Mouse (Mus musculus): ENCODE measurements around the gene Myoz2. TPM values are rescaled to one million over a fixed set of nuclear protein-coding genes. Genes with fewer than 3 reads are reported as not detected.

The Myoz2 gene
- 2.2 and 2.8 TPM in 2 replicates for polyA plus RNA-seq (2015; fragmentation: Nextera tagmentation; extraction: Ambion mirVana)

GRCm38 (mm10) chr3:123034752-123035151 is at the start of gene Myoz2:
Myoz2 (minus strand) TSS chr3:123035015.
- Histone ChIP-seq H3K27me3 (no peaks in the 10 kb centered on the region), H3K36me3 (replicated peaks) (no peaks in the 10 kb centered on the region), H3K9ac (no peak within 1 kb of the TSS), H3K9me3 (replicated peaks) (no peaks in the 10 kb centered on the region), H3K4me3 (replicated peaks) (no peak within 1 kb of the TSS), H3K27ac (replicated peaks) (no peak within 1 kb of the TSS), H3K4me1 (replicated peaks) (no peaks in the 10 kb centered on the region), H3K4me2 (no peak within 1 kb of the TSS)
- WGBS (ENCODE audit: insufficient replicate concordance), result 67% methylated on average over 7 of the region's 7 CpGs
- no peak for ATAC-seq (ENCODE audit: insufficient read depth)

DNA sequence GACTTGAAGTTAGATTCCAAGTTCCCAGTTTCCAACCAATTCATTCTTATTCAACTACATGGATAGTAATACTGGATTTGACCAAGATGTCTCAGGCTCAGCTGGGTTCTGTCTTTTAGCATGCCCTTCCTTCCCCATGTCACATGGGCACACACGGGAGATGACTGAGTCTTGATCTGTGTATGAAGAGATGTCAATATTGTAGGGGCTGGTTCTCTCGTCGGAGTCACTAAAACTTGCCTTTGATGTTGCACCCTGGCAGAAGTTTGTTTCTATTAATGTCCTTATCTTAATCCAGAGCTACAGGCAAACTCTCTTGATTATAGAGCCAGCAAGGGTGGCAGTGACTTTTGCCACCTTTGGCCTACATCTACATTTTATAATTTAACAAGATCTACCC is 46.9 kb upstream of the Myoz2 start:
- Histone ChIP-seq H3K9me3 (replicated peaks) (no peaks in the 10 kb centered on the region), H3K9ac (no peak overlapping the region), H3K27ac (replicated peaks) (no peak overlapping the region), H3K4me3 (replicated peaks) (no peak overlapping the region), H3K36me3 (replicated peaks) (no peaks in the 10 kb centered on the region), H3K4me2 (no peak overlapping the region), H3K4me1 (replicated peaks) (no peaks in the 10 kb centered on the region), H3K27me3 (no peaks in the 10 kb centered on the region)
- no peak for ATAC-seq (ENCODE audit: insufficient read depth)
- 60% methylated on average over 3 of the region's 3 CpGs for WGBS (ENCODE audit: insufficient replicate concordance)

GRCm38 (mm10) chr3:123080943-123081342 is 46.1 kb upstream of the Myoz2 start:
- no peaks in the 10 kb centered on the region for H3K4me1 ChIP-seq (replicated peaks)
- no peak overlapping the region for H3K4me3 ChIP-seq (replicated peaks)
- no peaks in the 10 kb centered on the region for H3K27me3 ChIP-seq
- H3K36me3 ChIP-seq (replicated peaks), result no peaks in the 10 kb centered on the region
- H3K4me2 ChIP-seq, result no peak overlapping the region
- H3K9ac ChIP-seq, result no peak overlapping the region
- no peaks in the 10 kb centered on the region for H3K9me3 ChIP-seq (replicated peaks)
- no peak overlapping the region for H3K27ac ChIP-seq (replicated peaks)
- no peak for ATAC-seq (ENCODE audit: insufficient read depth)
- WGBS (ENCODE audit: insufficient replicate concordance), result 70% methylated on average over 7 of the region's 7 CpGs

- Histone ChIP-seq H3K9ac (no peak overlapping the region), H3K27ac (replicated peaks) (no peak overlapping the region), H3K9me3 (replicated peaks) (no peaks in the 10 kb centered on the region), H3K4me1 (replicated peaks) (no peaks in the 10 kb centered on the region), H3K27me3 (no peaks in the 10 kb centered on the region), H3K4me2 (no peak overlapping the region), H3K4me3 (replicated peaks) (no peak overlapping the region), H3K36me3 (replicated peaks) (no peaks in the 10 kb centered on the region)
- 68% methylated on average over 19 of the region's 19 CpGs for WGBS (ENCODE audit: insufficient replicate concordance)
- no peak for ATAC-seq (ENCODE audit: insufficient read depth)
Measured at GRCm38 (mm10) chr3:123080017-123080725, 45.4 kb upstream of the Myoz2 start.

DNA sequence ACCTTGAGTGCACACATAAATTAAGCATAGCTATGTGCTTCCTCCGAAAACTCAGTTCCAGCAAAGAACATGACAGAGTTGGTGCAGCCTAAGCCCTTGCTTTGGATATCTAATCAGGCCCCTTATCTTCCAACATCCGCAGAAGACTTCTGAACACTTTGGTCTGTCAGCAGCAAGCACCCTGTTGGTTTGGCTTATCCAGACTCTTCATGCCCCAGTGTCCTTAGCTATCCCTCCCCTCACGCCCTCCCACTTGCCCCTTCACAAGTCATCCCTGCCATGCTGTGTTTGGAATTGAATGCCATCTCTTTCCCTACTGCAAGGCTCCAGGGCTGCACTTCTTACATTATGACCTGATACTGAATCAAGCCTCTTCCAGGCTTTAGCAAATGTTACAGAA is 40.9 kb upstream of the Myoz2 start:
- no peaks in the 10 kb centered on the region for H3K36me3 ChIP-seq (replicated peaks)
- no peak overlapping the region for H3K9ac ChIP-seq
- no peaks in the 10 kb centered on the region for H3K27me3 ChIP-seq
- H3K4me1 ChIP-seq (replicated peaks), result no peaks in the 10 kb centered on the region
- WGBS (ENCODE audit: insufficient replicate concordance), result 59% methylated on average over 3 of the region's 3 CpGs
- H3K9me3 ChIP-seq (replicated peaks), result no peaks in the 10 kb centered on the region
- H3K27ac ChIP-seq (replicated peaks), result no peak overlapping the region
- no peak overlapping the region for H3K4me3 ChIP-seq (replicated peaks)
- no peak for ATAC-seq (ENCODE audit: insufficient read depth)
- no peak overlapping the region for H3K4me2 ChIP-seq

DNA sequence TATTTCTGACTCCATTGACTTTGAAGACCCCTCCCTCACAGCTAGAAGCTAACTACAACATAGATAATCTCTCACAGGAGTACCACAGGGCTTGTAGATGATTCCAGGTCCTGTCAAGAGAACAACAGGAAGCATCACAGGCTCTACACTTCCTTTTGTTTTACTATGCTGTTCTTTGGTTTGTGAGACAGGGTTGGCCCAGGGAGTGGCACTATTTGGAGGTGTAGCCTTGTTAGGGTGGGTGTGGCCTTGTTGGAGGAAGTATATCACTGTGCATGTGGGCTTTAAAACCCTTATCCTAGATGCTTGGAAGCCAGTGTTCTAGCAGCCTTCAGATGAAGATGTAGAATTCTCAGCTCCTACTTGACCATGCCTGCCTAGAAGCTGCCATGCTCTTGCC is 40.2 kb upstream of the Myoz2 start:
- no peak overlapping the region for H3K27ac ChIP-seq (replicated peaks)
- no peaks in the 10 kb centered on the region for H3K4me1 ChIP-seq (replicated peaks)
- H3K9me3 ChIP-seq (replicated peaks), result no peaks in the 10 kb centered on the region
- no peaks in the 10 kb centered on the region for H3K27me3 ChIP-seq
- no peaks in the 10 kb centered on the region for H3K36me3 ChIP-seq (replicated peaks)
- H3K4me3 ChIP-seq (replicated peaks), result no peak overlapping the region
- ATAC-seq (ENCODE audit: insufficient read depth), result no peak
- H3K4me2 ChIP-seq, result no peak overlapping the region
- no peak overlapping the region for H3K9ac ChIP-seq

- no peaks in the 10 kb centered on the region for H3K36me3 ChIP-seq (replicated peaks)
- no peak overlapping the region for H3K4me3 ChIP-seq (replicated peaks)
- no peaks in the 10 kb centered on the region for H3K27me3 ChIP-seq
- no peak overlapping the region for H3K27ac ChIP-seq (replicated peaks)
- H3K4me2 ChIP-seq, result no peak overlapping the region
- H3K9me3 ChIP-seq (replicated peaks), result no peaks in the 10 kb centered on the region
- ATAC-seq (ENCODE audit: insufficient read depth), result no peak
- no peak overlapping the region for H3K9ac ChIP-seq
- no peaks in the 10 kb centered on the region for H3K4me1 ChIP-seq (replicated peaks)
Measured at GRCm38 (mm10) chr3:123073351-123073750, 38.5 kb upstream of the Myoz2 start.

DNA sequence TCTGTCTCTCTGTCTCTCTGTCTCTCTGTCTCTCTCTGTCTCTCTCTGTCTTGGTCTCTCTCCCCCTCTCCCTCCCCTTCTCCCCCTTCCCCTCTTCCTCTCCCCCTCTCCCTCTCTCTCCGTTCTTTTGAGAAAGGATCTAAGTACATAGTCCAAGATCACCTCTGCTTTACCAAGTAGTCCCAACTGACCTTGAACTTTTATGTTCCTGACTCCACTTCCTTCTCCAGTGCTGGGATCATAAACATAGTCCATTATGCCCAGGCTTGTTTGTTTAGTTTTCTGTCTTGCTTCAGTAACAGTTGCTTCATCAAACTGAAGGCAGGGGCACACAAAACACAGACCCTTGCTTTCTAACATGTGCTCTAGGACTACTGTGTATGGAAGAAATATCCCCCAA is 37.7 kb upstream of the Myoz2 start:
- H3K27ac ChIP-seq (replicated peaks), result no peak overlapping the region
- ATAC-seq (ENCODE audit: insufficient read depth), result no peak
- WGBS (ENCODE audit: insufficient replicate concordance), result 29% methylated on average over 1 of the region's 1 CpGs

GRCm38 (mm10) chr3:123070996-123071395 is 36.2 kb upstream of the Myoz2 start:
- 63% methylated on average over 1 of the region's 1 CpGs for WGBS (ENCODE audit: insufficient replicate concordance)
- no peak overlapping the region for H3K27ac ChIP-seq (replicated peaks)
- H3K4me3 ChIP-seq (replicated peaks), result no peak overlapping the region
- H3K36me3 ChIP-seq (replicated peaks), result no peaks in the 10 kb centered on the region
- ATAC-seq (ENCODE audit: insufficient read depth), result no peak
- no peak overlapping the region for H3K4me2 ChIP-seq
- no peaks in the 10 kb centered on the region for H3K27me3 ChIP-seq
- no peak overlapping the region for H3K9ac ChIP-seq
- no peaks in the 10 kb centered on the region for H3K4me1 ChIP-seq (replicated peaks)
- no peaks in the 10 kb centered on the region for H3K9me3 ChIP-seq (replicated peaks)

More for the DNA sequence above, 37.7 kb upstream of the Myoz2 start:
- Histone ChIP-seq H3K36me3 (replicated peaks) (no peaks in the 10 kb centered on the region), H3K4me1 (replicated peaks) (no peaks in the 10 kb centered on the region), H3K9ac (no peak overlapping the region), H3K9me3 (replicated peaks) (no peaks in the 10 kb centered on the region), H3K27me3 (no peaks in the 10 kb centered on the region), H3K4me2 (no peak overlapping the region), H3K4me3 (replicated peaks) (no peak overlapping the region)

- Histone ChIP-seq H3K36me3 (replicated peaks) (no peaks in the 10 kb centered on the region), H3K4me3 (replicated peaks) (no peak overlapping the region), H3K9ac (no peak overlapping the region), H3K27ac (replicated peaks) (no peak overlapping the region), H3K9me3 (replicated peaks) (no peaks in the 10 kb centered on the region), H3K4me1 (replicated peaks) (0 out of 2 replicates have a peak, but pooled peaks cover 6% of the 10 kb centered on the region), H3K4me2 (no peak overlapping the region), H3K27me3 (no peaks in the 10 kb centered on the region)
- ATAC-seq (ENCODE audit: insufficient read depth), result no peak
- 72% methylated on average over 7 of the region's 7 CpGs for WGBS (ENCODE audit: insufficient replicate concordance)
Measured at GRCm38 (mm10) chr3:123066836-123067235, 32.0 kb upstream of the Myoz2 start.

- no peaks in the 10 kb centered on the region for H3K36me3 ChIP-seq (replicated peaks)
- 53% methylated on average over 5 of the region's 5 CpGs for WGBS (ENCODE audit: insufficient replicate concordance)
- H3K4me2 ChIP-seq, result no peak overlapping the region
- H3K27me3 ChIP-seq, result no peaks in the 10 kb centered on the region
- H3K27ac ChIP-seq (replicated peaks), result no peak overlapping the region
- no peaks in the 10 kb centered on the region for H3K9me3 ChIP-seq (replicated peaks)
- H3K4me1 ChIP-seq (replicated peaks), result 0 out of 2 replicates have a peak, but pooled peaks cover 8% of the 10 kb centered on the region
- no peak overlapping the region for H3K9ac ChIP-seq
- no peak overlapping the region for H3K4me3 ChIP-seq (replicated peaks)
- ATAC-seq (ENCODE audit: insufficient read depth), result no peak
Measured at GRCm38 (mm10) chr3:123065466-123065865, 30.7 kb upstream of the Myoz2 start.

- 36% methylated on average over 5 of the region's 5 CpGs for WGBS (ENCODE audit: insufficient replicate concordance)
- H3K4me2 ChIP-seq, result no peak overlapping the region
- 0 out of 2 replicates have a peak, but pooled peaks cover 8% of the 10 kb centered on the region for H3K4me1 ChIP-seq (replicated peaks)
- no peak overlapping the region for H3K9ac ChIP-seq
- H3K9me3 ChIP-seq (replicated peaks), result no peaks in the 10 kb centered on the region
- H3K27me3 ChIP-seq, result no peaks in the 10 kb centered on the region
- H3K27ac ChIP-seq (replicated peaks), result no peak overlapping the region
- no peak for ATAC-seq (ENCODE audit: insufficient read depth)
- no peak overlapping the region for H3K4me3 ChIP-seq (replicated peaks)
- no peaks in the 10 kb centered on the region for H3K36me3 ChIP-seq (replicated peaks)
Measured at GRCm38 (mm10) chr3:123064186-123064585, 29.4 kb upstream of the Myoz2 start.

Measured in liver, embryonic 15.5 days (tissue).